Mouse (Mus musculus) thymus, adult 2 months (tissue): Measurements from ENCODE around the gene Lgals1. TPM values are rescaled to one million over a fixed set of nuclear protein-coding genes. Genes with fewer than 3 reads are reported as not detected.

Experiments used
- DNase-seq: peaks from one replicate; pipeline ENCODE4 v3.0.0; 2021
- H3K27ac ChIP-seq: fragments of 200-500 bp; 2 replicates; pipeline ENCODE4 v1.5.1; 2012; ENCODE audit warnings: low read length, control low read depth; ENCODE audit not compliant: control insufficient read depth, insufficient read depth
- H3K27me3 ChIP-seq: fragments of 200-500 bp; 2 replicates; pipeline ENCODE4 v1.6.1; 2012; ENCODE audit warnings: mild to moderate bottlenecking, low read length, moderate library complexity, mixed read lengths; ENCODE audit not compliant: control insufficient read depth, insufficient read depth
- H3K36me3 ChIP-seq: fragments of 200-500 bp; 2 replicates; pipeline ENCODE4 v1.6.1; 2012; ENCODE audit warnings: mild to moderate bottlenecking, low read length, moderate library complexity; ENCODE audit not compliant: control insufficient read depth, insufficient read depth
- H3K4me1 ChIP-seq: fragments of 200-500 bp; replicated peaks from 2 replicates; pipeline ENCODE4 v1.6.1; 2012; ENCODE audit warnings: low read length; ENCODE audit not compliant: control insufficient read depth, insufficient read depth
- H3K4me3 ChIP-seq: fragments of 200-500 bp; 2 replicates; pipeline ENCODE4 v1.5.1; 2012; ENCODE audit warnings: mild to moderate bottlenecking, low read length, control low read depth, moderate library complexity; ENCODE audit not compliant: control insufficient read depth, insufficient read depth
- CTCF ChIP-seq: fragments of 200-500 bp; IDR thresholded peaks from 2 replicates; pipeline ENCODE4 v1.5.1; 2012; ENCODE audit warnings: mild to moderate bottlenecking, control low read depth, low read length, moderate library complexity, borderline replicate concordance; ENCODE audit not compliant: control insufficient read depth, poor library complexity, insufficient read depth; ENCODE audit errors: extremely low read depth
- POLR2A ChIP-seq: fragments of 200-500 bp; IDR thresholded peaks from 2 replicates; pipeline ENCODE4 v1.6.1; 2012; ENCODE audit warnings: mild to moderate bottlenecking, low read length, control low read depth, moderate library complexity; ENCODE audit not compliant: control insufficient read depth, poor library complexity, insufficient read depth; ENCODE audit errors: extremely low read depth
- WGBS: fragments of 180-500 bp; shearing (Covaris S2); methylation state at CpG from one replicate; pipeline ENCODE4 v1.1.7; 2018; 5-methylcytosine and 5-hydroxymethylcytosine counted together
- polyA plus RNA-seq: library from polyadenylated mRNA; depleted of rRNA; stranded (reverse); fragments of >200 nt; gene quantifications from 2 replicates; pipeline ENCODE4 v1.2.3, GENCODE M21; 2012

Lgals1 gene
- polyA plus RNA-seq, 1 experiment, result 428 TPM

- WGBS, result 6% methylated on average over 2 of the region's 2 CpGs
- H3K4me1 ChIP-seq, result peaks cover 28% of the 10 kb centered on the region
Observed at GRCm38 (mm10) chr15:78903243-78903642, 23.3 kb upstream of the Lgals1 start.

GRCm38 (mm10) chr15:78908399-78908798 is 18.1 kb upstream of the Lgals1 start:
- Histone ChIP-seq H3K27me3 (no peaks in the 10 kb centered on the region), H3K4me1 (peaks cover 5% of the 10 kb centered on the region), H3K27ac (no peak overlapping the region), H3K4me3 (no peak overlapping the region), H3K36me3 (peaks cover 53% of the 10 kb centered on the region)
- no peak for TF ChIP-seq POLR2A
- no peak for TF ChIP-seq CTCF
- DNase-seq, result no peak
- 95% methylated on average over 7 of the region's 7 CpGs for WGBS

More at GRCm38 (mm10) chr15:78903243-78903642, 23.3 kb upstream of the Lgals1 start:
- no peaks in the 10 kb centered on the region for H3K27me3 ChIP-seq
- TF ChIP-seq CTCF, result peak; percentile 54; the same call in 1 of the 2 replicates
- TF ChIP-seq POLR2A, result no peak
- H3K27ac ChIP-seq, result no peak overlapping the region
- peaks cover 34% of the 10 kb centered on the region for H3K36me3 ChIP-seq
- DNase-seq, result peak; percentile 86
- no peak overlapping the region for H3K4me3 ChIP-seq

- Histone ChIP-seq H3K36me3 (peaks cover 53% of the 10 kb centered on the region), H3K4me1 (peaks cover 4% of the 10 kb centered on the region; the same call in 1 of the 2 replicates), H3K27me3 (no peaks in the 10 kb centered on the region), H3K27ac (no peak overlapping the region), H3K4me3 (no peak overlapping the region)
- 96% methylated on average over 8 of the region's 8 CpGs for WGBS
- TF ChIP-seq POLR2A (no peak), CTCF (no peak)
- no peak for DNase-seq
Observed at GRCm38 (mm10) chr15:78908982-78909381, 17.5 kb upstream of the Lgals1 start.

GRCm38 (mm10) chr15:78912040-78912439 is 14.5 kb upstream of the Lgals1 start:
- peaks cover 26% of the 10 kb centered on the region for H3K4me1 ChIP-seq
- H3K4me3 ChIP-seq, result no peak overlapping the region
- no peak for TF ChIP-seq CTCF
- TF ChIP-seq POLR2A, result no peak
- peaks cover 30% of the 10 kb centered on the region for H3K36me3 ChIP-seq
- DNase-seq, result peak; percentile 56
- 43% methylated on average over 9 of the region's 9 CpGs for WGBS
- H3K27me3 ChIP-seq, result no peaks in the 10 kb centered on the region
- H3K27ac ChIP-seq, result no peak overlapping the region

- TF ChIP-seq CTCF, result peak; percentile 46; the same call in 1 of the 2 replicates
- TF ChIP-seq POLR2A, result peak; percentile 90
- H3K36me3 ChIP-seq, result peaks cover 15% of the 10 kb centered on the region
- no peak within 1 kb of the TSS for H3K27ac ChIP-seq
- peak within 1 kb of the TSS; percentile 70 for H3K4me3 ChIP-seq
- WGBS, result under 1% methylated on average over 51 of the region's 51 CpGs
- peaks cover 26% of the 10 kb centered on the region for H3K4me1 ChIP-seq
- DNase-seq, result peak; percentile 96
- no peaks in the 10 kb centered on the region for H3K27me3 ChIP-seq
Observed at GRCm38 (mm10) chr15:78913632-78914090, 12.9 kb upstream of the Lgals1 start, which contains the start of gene Pdxp. Gene Pdxp (plus strand): TSS chr15:78913919.

GRCm38 (mm10) chr15:78914091-78914822 is 12.3 kb upstream of the Lgals1 start:
- no peaks in the 10 kb centered on the region for H3K27me3 ChIP-seq
- DNase-seq, result peak; percentile 54
- peaks cover 9% of the 10 kb centered on the region for H3K36me3 ChIP-seq
- H3K4me1 ChIP-seq, result peaks cover 29% of the 10 kb centered on the region
- TF ChIP-seq CTCF, result no peak
- TF ChIP-seq POLR2A, result no peak
- H3K4me3 ChIP-seq, result peak overlapping the region; percentile 70
- no peak overlapping the region for H3K27ac ChIP-seq
- 1% methylated on average over 87 of the region's 87 CpGs for WGBS
